Mouse (Mus musculus) brain, embryonic 14.5 days (tissue): ENCODE results near the gene Cnot4.

Source experiments
- CTCF ChIP-seq: fragments of 200-500 bp; IDR thresholded peaks from 2 replicates; pipeline ENCODE4 v1.5.1; 2012; ENCODE audit warnings: inconsistent platforms, mild to moderate bottlenecking, moderate library complexity, borderline replicate concordance; ENCODE audit not compliant: insufficient read depth, insufficient read length; ENCODE audit errors: extremely low read depth
- POLR2A ChIP-seq: fragments of 200-500 bp; IDR thresholded peaks from 2 replicates; pipeline ENCODE4 v1.6.1; 2012; ENCODE audit warnings: mild to moderate bottlenecking, inconsistent platforms, borderline replicate concordance; ENCODE audit not compliant: poor library complexity, insufficient read depth, insufficient read length, severe bottlenecking; ENCODE audit errors: extremely low read depth

DNA sequence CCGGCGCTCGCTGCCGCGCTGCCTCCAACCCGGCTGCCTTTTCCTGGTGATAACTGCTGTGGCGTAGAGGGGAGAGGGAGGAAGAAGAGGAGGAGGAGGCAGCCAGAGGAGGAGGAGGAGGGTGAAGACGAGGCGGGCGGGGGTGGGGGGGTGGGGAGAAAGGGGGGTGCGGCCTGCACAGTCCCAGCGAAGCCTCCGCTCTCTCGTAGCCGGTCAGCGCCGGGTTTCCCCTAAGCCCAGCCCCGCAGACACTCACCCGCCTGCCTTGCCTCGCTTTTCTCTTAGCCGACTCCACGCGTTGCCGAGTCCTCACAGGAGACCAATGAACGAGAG lies 312 bp downstream of the Cnot4 start:
- TF ChIP-seq POLR2A (no peak), CTCF (no peak)
